ENCODE assay signal across 27 mouse cellular contexts in genomic region chr10:69126546-69126945, GRCm38 (mm10).
"Had no signal": no experiment of that assay in that cellular context is flagged by ENCODE, and none has a peak within 500 bp of the region (broad histone marks: within the 10 kb centered on the region; RNA-seq: fewer than 3 reads in every experiment).

No protein-coding gene starts in this region.

- DNase-seq: cerebellum, adult 18-20 months; cerebellum, adult 2 months; cerebellum, adult 8-10 months; cerebellum, adult 9-10 months; cerebellum, adult 9-11 months; cerebellum, postnatal 10 days; cerebellum, postnatal 14 days; cerebellum, postnatal 25 days; cerebellum, postnatal 36 days; embryo, embryonic 11 days; forebrain, postnatal 0 days; gastrocnemius, adult 2 months; gastrocnemius, postnatal 10 days; gastrocnemius, postnatal 14 days; gastrocnemius, postnatal 25 days; gastrocnemius, postnatal 36 days had no signal

- H3K4me2 ChIP-seq: embryonic facial prominence, embryonic 12.5 days; embryonic facial prominence, embryonic 13.5 days; embryonic facial prominence, embryonic 15.5 days; forebrain, embryonic 12.5 days; forebrain, embryonic 13.5 days; forebrain, embryonic 15.5 days had no signal

- H3K9me3 ChIP-seq: embryonic facial prominence, embryonic 10.5 days; embryonic facial prominence, embryonic 12.5 days; embryonic facial prominence, embryonic 13.5 days; embryonic facial prominence, embryonic 15.5 days; forebrain, embryonic 10.5 days; forebrain, embryonic 12.5 days; forebrain, embryonic 13.5 days; forebrain, embryonic 15.5 days had no signal

- H3K4me3 ChIP-seq: embryonic facial prominence, embryonic 10.5 days; embryonic facial prominence, embryonic 12.5 days; embryonic facial prominence, embryonic 13.5 days; embryonic facial prominence, embryonic 15.5 days; erythroblast, embryonic 14.5 days; forebrain, embryonic 10.5 days; forebrain, embryonic 12.5 days; forebrain, embryonic 13.5 days; forebrain, embryonic 15.5 days; gastrocnemius, adult 2 months had no signal

- H3K4me1 ChIP-seq: embryonic facial prominence, embryonic 10.5 days; embryonic facial prominence, embryonic 12.5 days; embryonic facial prominence, embryonic 13.5 days; embryonic facial prominence, embryonic 15.5 days; forebrain, embryonic 13.5 days; forebrain, embryonic 15.5 days had no signal

- ATAC-seq: forebrain, embryonic 13.5 days; forebrain, embryonic 14.5 days; forebrain, embryonic 15.5 days; forebrain, embryonic 16.5 days; forebrain, postnatal 0 days had no signal

- H3K27ac ChIP-seq: embryonic facial prominence, embryonic 10.5 days; embryonic facial prominence, embryonic 12.5 days; embryonic facial prominence, embryonic 13.5 days; embryonic facial prominence, embryonic 15.5 days; forebrain, embryonic 10.5 days; forebrain, embryonic 12.5 days; forebrain, embryonic 13.5 days; forebrain, embryonic 15.5 days; gastrocnemius, adult 2 months had no signal

- H3K9ac ChIP-seq: embryonic facial prominence, embryonic 12.5 days; embryonic facial prominence, embryonic 13.5 days; embryonic facial prominence, embryonic 15.5 days; forebrain, embryonic 12.5 days; forebrain, embryonic 13.5 days; forebrain, embryonic 15.5 days; forebrain, postnatal 0 days had no signal

- H3K36me3 ChIP-seq: embryonic facial prominence, embryonic 10.5 days; embryonic facial prominence, embryonic 12.5 days; embryonic facial prominence, embryonic 13.5 days; embryonic facial prominence, embryonic 15.5 days; forebrain, embryonic 10.5 days; forebrain, embryonic 12.5 days; forebrain, embryonic 15.5 days had no signal

- H3K27me3 ChIP-seq: embryonic facial prominence, embryonic 12.5 days; embryonic facial prominence, embryonic 13.5 days; embryonic facial prominence, embryonic 15.5 days; forebrain, embryonic 12.5 days; forebrain, embryonic 13.5 days; forebrain, embryonic 15.5 days had no signal
